Mouse (Mus musculus): ENCODE results near the gene Usp1. TPM values are rescaled to one million over a fixed set of nuclear protein-coding genes. Genes with fewer than 3 reads are reported as not detected.
"Not testable (repeated sequence)": the region's sequence is repeated elsewhere in the genome, so short reads cannot be mapped to it uniquely, and the experiment has no call there.

Gene Usp1
- polyA plus RNA-seq, 1 experiment from 2014 or later: 41.7 TPM

GRCm38 (mm10) chr4:98960243-98960642, 36.6 kb downstream of the Usp1 start:
- ATAC-seq (ENCODE audit: low read depth): peak; percentile 94

GRCm38 (mm10) chr4:98969946-98970345, 46.3 kb downstream of the Usp1 start:
- Histone ChIP-seq H3K4me3 (ENCODE audit: low read depth, low read length) (no peak overlapping the region), H3K27ac (ENCODE audit: low read length) (no peak overlapping the region), H3K4me2 (ENCODE audit: low read depth, low read length) (no peak overlapping the region), H3K36me3 (ENCODE audit: control insufficient read depth, insufficient read depth) (no peaks in the 10 kb centered on the region; the same call in 1 of the 2 replicates), H3K9me3 (replicated peaks; ENCODE audit: control insufficient read depth, low read length) (no peaks in the 10 kb centered on the region), H3K27me3 (ENCODE audit: control insufficient read depth, insufficient read depth, low read depth, low read length) (no peaks in the 10 kb centered on the region), H3K4me1 (ENCODE audit: control insufficient read depth, low read depth, low read length) (no peaks in the 10 kb centered on the region), H3K9ac (ENCODE audit: low read depth, low read length) (no peak overlapping the region)
- WGBS (ENCODE audit: insufficient replicate concordance): 76% methylated on average over 3 of the region's 3 CpGs
- ATAC-seq (ENCODE audit: low read depth): no peak

More at GRCm38 (mm10) chr4:98960243-98960642, 36.6 kb downstream of the Usp1 start:
- Histone ChIP-seq H3K9me3 (replicated peaks; ENCODE audit: control insufficient read depth, low read length) (no peaks in the 10 kb centered on the region), H3K4me2 (ENCODE audit: low read depth, low read length) (no peak overlapping the region), H3K27ac (ENCODE audit: low read length) (no peak overlapping the region), H3K4me1 (ENCODE audit: control insufficient read depth, low read depth, low read length) (no peaks in the 10 kb centered on the region), H3K4me3 (ENCODE audit: low read depth, low read length) (no peak overlapping the region), H3K36me3 (ENCODE audit: control insufficient read depth, insufficient read depth) (no peaks in the 10 kb centered on the region; the same call in none of the 2 replicates), H3K9ac (ENCODE audit: low read depth, low read length) (no peak overlapping the region), H3K27me3 (ENCODE audit: control insufficient read depth, insufficient read depth, low read depth, low read length) (no peaks in the 10 kb centered on the region)
- WGBS (ENCODE audit: insufficient replicate concordance): 47% methylated on average over 3 of the region's 3 CpGs

- H3K27me3 ChIP-seq (ENCODE audit: control insufficient read depth, insufficient read depth, low read depth, low read length): no peaks in the 10 kb centered on the region
- ATAC-seq (ENCODE audit: low read depth): no peak
- H3K4me1 ChIP-seq (ENCODE audit: control insufficient read depth, low read depth, low read length): no peaks in the 10 kb centered on the region
- H3K4me2 ChIP-seq (ENCODE audit: low read depth, low read length): no peak overlapping the region
- 68% methylated on average over 8 of the region's 8 CpGs for WGBS (ENCODE audit: insufficient replicate concordance)
- H3K9me3 ChIP-seq (replicated peaks; ENCODE audit: control insufficient read depth, low read length): no peaks in the 10 kb centered on the region
- no peaks in the 10 kb centered on the region for H3K36me3 ChIP-seq (ENCODE audit: control insufficient read depth, insufficient read depth)
- H3K4me3 ChIP-seq (ENCODE audit: low read depth, low read length): no peak overlapping the region
- no peak overlapping the region for H3K9ac ChIP-seq (ENCODE audit: low read depth, low read length)
- no peak overlapping the region for H3K27ac ChIP-seq (ENCODE audit: low read length)
These were observed 52.1 kb downstream of the Usp1 start for GRCm38 (mm10) chr4:98975741-98976140.

- not testable (repeated sequence) for ATAC-seq (ENCODE audit: low read depth); H3K27ac ChIP-seq (ENCODE audit: low read length); H3K4me1 ChIP-seq (ENCODE audit: control insufficient read depth, low read depth, low read length); H3K4me3 ChIP-seq (ENCODE audit: low read depth, low read length); H3K36me3 ChIP-seq (ENCODE audit: control insufficient read depth, insufficient read depth); H3K9me3 ChIP-seq (replicated peaks; ENCODE audit: control insufficient read depth, low read length); H3K4me2 ChIP-seq (ENCODE audit: low read depth, low read length); H3K27me3 ChIP-seq (ENCODE audit: control insufficient read depth, insufficient read depth, low read depth, low read length); H3K9ac ChIP-seq (ENCODE audit: low read depth, low read length)
- 84% methylated on average over 2 of the region's 2 CpGs for WGBS (ENCODE audit: insufficient replicate concordance)
These were observed 54.7 kb downstream of the Usp1 start for GRCm38 (mm10) chr4:98978288-98978687.

- no peak overlapping the region for H3K4me2 ChIP-seq (ENCODE audit: low read depth, low read length)
- no peak overlapping the region for H3K4me3 ChIP-seq (ENCODE audit: low read depth, low read length)
- WGBS (ENCODE audit: insufficient replicate concordance): 74% methylated on average over 2 of the region's 2 CpGs
- H3K27me3 ChIP-seq (ENCODE audit: control insufficient read depth, insufficient read depth, low read depth, low read length): no peaks in the 10 kb centered on the region
- no peaks in the 10 kb centered on the region for H3K9me3 ChIP-seq (replicated peaks; ENCODE audit: control insufficient read depth, low read length)
- no peaks in the 10 kb centered on the region for H3K36me3 ChIP-seq (ENCODE audit: control insufficient read depth, insufficient read depth)
- no peak overlapping the region for H3K27ac ChIP-seq (ENCODE audit: low read length)
- ATAC-seq (ENCODE audit: low read depth): no peak
- no peaks in the 10 kb centered on the region for H3K4me1 ChIP-seq (ENCODE audit: control insufficient read depth, low read depth, low read length)
- H3K9ac ChIP-seq (ENCODE audit: low read depth, low read length): no peak overlapping the region
These were observed 55.1 kb downstream of the Usp1 start for GRCm38 (mm10) chr4:98978693-98979092.

- WGBS (ENCODE audit: insufficient replicate concordance): 71% methylated on average over 3 of the region's 3 CpGs
- not testable (repeated sequence) for H3K4me2 ChIP-seq (ENCODE audit: low read depth, low read length); H3K9me3 ChIP-seq (replicated peaks; ENCODE audit: control insufficient read depth, low read length); H3K4me3 ChIP-seq (ENCODE audit: low read depth, low read length); ATAC-seq (ENCODE audit: low read depth); H3K9ac ChIP-seq (ENCODE audit: low read depth, low read length); H3K4me1 ChIP-seq (ENCODE audit: control insufficient read depth, low read depth, low read length); H3K27ac ChIP-seq (ENCODE audit: low read length); H3K36me3 ChIP-seq (ENCODE audit: control insufficient read depth, insufficient read depth); H3K27me3 ChIP-seq (ENCODE audit: control insufficient read depth, insufficient read depth, low read depth, low read length)
These were observed 56.4 kb downstream of the Usp1 start for GRCm38 (mm10) chr4:98979976-98980375.

GRCm38 (mm10) chr4:98984701-98985100, 61.1 kb downstream of the Usp1 start:
- Histone ChIP-seq H3K36me3 (ENCODE audit: control insufficient read depth, insufficient read depth) (no peaks in the 10 kb centered on the region; the same call in 1 of the 2 replicates), H3K27me3 (ENCODE audit: control insufficient read depth, insufficient read depth, low read depth, low read length) (no peaks in the 10 kb centered on the region), H3K4me1 (ENCODE audit: control insufficient read depth, low read depth, low read length) (no peaks in the 10 kb centered on the region), H3K9me3 (replicated peaks; ENCODE audit: control insufficient read depth, low read length) (no peaks in the 10 kb centered on the region), H3K27ac (ENCODE audit: low read length) (no peak overlapping the region), H3K4me2 (ENCODE audit: low read depth, low read length) (no peak overlapping the region), H3K4me3 (ENCODE audit: low read depth, low read length) (no peak overlapping the region), H3K9ac (ENCODE audit: low read depth, low read length) (no peak overlapping the region)
- no peak for ATAC-seq (ENCODE audit: low read depth)
- WGBS (ENCODE audit: insufficient replicate concordance): 74% methylated on average over 8 of the region's 8 CpGs

Other genes starting within 250 kb of the Usp1 start
- not detected in 2 replicates for gene L1td1, start 197.1 kb upstream of the Usp1 start, polyA plus RNA-seq (2015; fragmentation: Nextera tagmentation; extraction: Ambion mirVana)
- gene Kank4, start 106.3 kb upstream of the Usp1 start, polyA plus RNA-seq (2015; fragmentation: Nextera tagmentation; extraction: Ambion mirVana): 0.05 and 0.12 TPM in 2 replicates
- not detected in 2 replicates for gene I0C0044D17Rik, start 100.0 kb upstream of the Usp1 start, polyA plus RNA-seq (2015; fragmentation: Nextera tagmentation; extraction: Ambion mirVana)
- 230 and 253 TPM in 2 replicates for gene Angptl3, start 107.1 kb downstream of the Usp1 start, polyA plus RNA-seq (2015; fragmentation: Nextera tagmentation; extraction: Ambion mirVana)
- 8.0 and 9.6 TPM in 2 replicates for gene Dock7, start 197.1 kb downstream of the Usp1 start, polyA plus RNA-seq (2015; fragmentation: Nextera tagmentation; extraction: Ambion mirVana)